Mouse (Mus musculus) ES-E14 (cell line): ENCODE measurements around the gene Siah1a. TPM values are rescaled to one million over a fixed set of nuclear protein-coding genes. Genes with fewer than 3 reads are reported as not detected.
A peak's percentile ranks its signal among the peaks of the same experiment; 100 is the strongest.

ENCODE experiments used
- DNase-seq: peaks from one replicate; pipeline ENCODE4 v3.0.0-alpha.2; 2013; ENCODE audit warnings: low read depth, low spot score
- H3K27ac ChIP-seq: 2 replicates; pipeline ENCODE4 v1.5.1; 2012; ENCODE audit warnings: low read depth, mild to moderate bottlenecking, low read length, moderate library complexity, mixed read lengths; ENCODE audit not compliant: poor library complexity, insufficient read depth, severe bottlenecking
- H3K36me3 ChIP-seq: 2 replicates; pipeline ENCODE4 v1.6.1; 2012; ENCODE audit warnings: mild to moderate bottlenecking, low read length, moderate library complexity, mixed read lengths; ENCODE audit not compliant: control insufficient read depth, poor library complexity, insufficient read depth, severe bottlenecking
- H3K4me1 ChIP-seq, 2 experiments: fragments of 150-350 bp in 1 of 2; sonication (generic) in 1 of 2; 2 replicates each; pipeline ENCODE4 v1.6.1; 2012; ENCODE audit warnings: low read length in 2 of 2, mild to moderate bottlenecking in 1 of 2, mixed read lengths in 1 of 2; ENCODE audit not compliant: control insufficient read depth in 2 of 2, insufficient read depth in 2 of 2, poor library complexity in 1 of 2
- H3K4me3 ChIP-seq, 2 experiments: fragments of 150-350 bp in 1 of 2; sonication (generic) in 1 of 2; 2 replicates each; pipeline ENCODE4 v1.5.1; 2012; ENCODE audit warnings: low read length in 2 of 2, low read depth in 1 of 2, mild to moderate bottlenecking in 1 of 2, mixed read lengths in 1 of 2; ENCODE audit not compliant: insufficient read depth in 1 of 2, poor library complexity in 1 of 2, severe bottlenecking in 1 of 2
- H3K9ac ChIP-seq: 2 replicates; pipeline ENCODE4 v1.6.1; 2012; ENCODE audit warnings: low read depth, mild to moderate bottlenecking, low read length, mixed read lengths; ENCODE audit not compliant: poor library complexity, insufficient read depth, severe bottlenecking
- H3K9me3 ChIP-seq: fragments of 150-350 bp; sonication (generic); 2 replicates; pipeline ENCODE4 v1.6.1; 2012; ENCODE audit warnings: low read depth, mild to moderate bottlenecking, low read length; ENCODE audit not compliant: control insufficient read depth, insufficient read depth
- CHD2 ChIP-seq: IDR thresholded peaks from 2 replicates; pipeline ENCODE4 v1.6.1; 2014; ENCODE audit warnings: mild to moderate bottlenecking, low read depth, low read length, inconsistent platforms
- HCFC1 ChIP-seq: IDR thresholded peaks from 2 replicates; pipeline ENCODE4 v1.6.1; 2012; ENCODE audit warnings: low read length, inconsistent platforms, borderline replicate concordance; ENCODE audit not compliant: insufficient read depth
- MAFK ChIP-seq: IDR thresholded peaks from 2 replicates; pipeline ENCODE4 v1.6.1; 2014; ENCODE audit warnings: mild to moderate bottlenecking, low read depth, low read length, inconsistent platforms; ENCODE audit not compliant: insufficient read depth
- ZC3H11A ChIP-seq: IDR thresholded peaks from 2 replicates; pipeline ENCODE4 v1.6.1; 2012; ENCODE audit warnings: low read depth, mild to moderate bottlenecking, inconsistent platforms, low read length, borderline replicate concordance
- ZNF384 ChIP-seq: IDR thresholded peaks from 2 replicates; pipeline ENCODE4 v1.6.1; 2012; ENCODE audit warnings: low read depth, low read length, inconsistent platforms
- in situ Hi-C, 2 experiments: fragments of 600-800 bp; cut with MboI; formaldehyde crosslinking; loops; one replicate each; pipeline ENCODE4 v1.15.1; 2025; ENCODE audit warnings: low sequenced_read_pairs in 2 of 2, inconsistent platforms in 1 of 2; ENCODE audit not compliant: unreplicated experiment in 2 of 2
- total RNA-seq: library from RNA; depleted of rRNA; stranded (reverse); fragments of 300-350 nt; gene quantifications from 2 replicates; pipeline ENCODE4 v1.2.3, GENCODE M21; 2012; rRNA removed

Siah1a gene
- 13.5 and 15.7 TPM in 2 replicates for total RNA-seq

DNA sequence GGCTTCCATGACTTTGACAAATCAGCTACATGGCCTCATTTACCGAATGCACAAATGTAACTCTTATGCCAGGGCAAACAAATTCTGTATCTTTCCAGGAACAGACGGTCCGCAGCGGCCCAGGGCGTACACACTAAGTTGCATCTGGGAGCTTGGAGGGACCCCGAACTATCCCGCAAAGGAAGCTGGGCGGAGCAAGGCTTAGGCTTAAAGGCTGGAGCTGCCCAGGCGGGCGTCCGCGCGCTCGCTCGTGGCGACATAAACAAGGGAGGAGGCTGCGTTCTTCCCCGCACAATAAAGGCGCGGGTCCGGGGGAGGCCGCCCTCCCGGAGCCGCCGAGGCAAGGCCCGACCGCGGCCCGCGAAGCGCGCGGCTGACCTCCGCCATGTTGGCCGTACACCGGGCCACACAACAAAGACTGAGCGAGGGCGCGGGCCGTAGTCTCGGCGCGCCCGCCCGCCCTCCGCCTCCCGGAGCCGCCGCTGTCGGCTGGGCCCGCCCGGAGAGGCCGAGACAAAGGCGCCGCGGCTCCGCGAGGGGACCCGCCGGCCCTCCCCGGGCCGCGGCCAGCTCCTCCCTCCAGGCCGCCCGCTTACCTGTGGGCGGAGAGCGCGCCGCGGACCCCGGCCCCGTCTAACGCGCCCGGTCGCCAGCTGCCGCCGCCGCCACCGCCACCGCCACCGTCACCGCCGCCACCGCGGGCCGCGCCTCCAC, at the start of gene Siah1a, which contains the start of gene Gm10638:
Gene Siah1a, minus strand, starts transcription at position 714 of the 714 bp plus-strand sequence.
Gene Gm10638, plus strand, starts transcription at position 479 of the 714 bp plus-strand sequence.
- in situ Hi-C loops = no loop called here
- Histone ChIP-seq H3K36me3 (no peaks in the 10 kb centered on the region), H3K9me3 (no peaks in the 10 kb centered on the region), H3K9ac (peak within 1 kb of the TSS; percentile 99), H3K4me1 (peaks cover 0 to 3% of the 10 kb centered on the region in 2 experiments; a peak in 2 of 4 replicates), H3K4me3 (peak within 1 kb of the TSS; percentile 98 to 100), H3K27ac (peak within 1 kb of the TSS; percentile 77)
- peak; percentile 22; the same call in 1 of the 2 replicates for TF ChIP-seq HCFC1
- TF ChIP-seq ZNF384 = no peak
- no peak for DNase-seq

DNA sequence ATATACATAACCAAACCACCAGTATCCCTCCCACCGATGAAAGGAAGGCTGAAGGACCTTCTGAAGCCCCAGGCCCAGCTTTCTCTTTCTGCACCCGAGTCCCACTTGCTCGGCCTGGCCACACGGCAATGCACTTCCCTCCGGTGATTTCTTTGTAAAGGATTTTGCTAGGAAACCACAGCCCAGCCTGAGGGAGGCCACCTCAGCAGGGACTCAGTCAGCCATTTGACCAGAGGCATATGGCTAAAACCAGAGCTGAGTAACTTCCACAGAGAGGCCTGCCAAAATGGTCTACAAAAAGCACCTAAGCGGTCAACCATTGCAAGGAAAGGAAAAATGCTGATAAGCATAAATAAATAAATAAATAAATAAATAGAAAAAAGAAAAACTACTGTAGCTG, 49.0 kb upstream of the Siah1a start:
- Histone ChIP-seq H3K27ac (no peak overlapping the region), H3K9ac (no peak overlapping the region), H3K9me3 (no peaks in the 10 kb centered on the region), H3K4me3 (no peak overlapping the region), H3K4me1 (no peaks in the 10 kb centered on the region), H3K36me3 (no peaks in the 10 kb centered on the region)
- in situ Hi-C loops = no loop called here
- no peak for DNase-seq
- no peak for TF ChIP-seq MAFK
- no peak for TF ChIP-seq HCFC1
- no peak for TF ChIP-seq ZNF384
- no peak for TF ChIP-seq CHD2
- no peak for TF ChIP-seq ZC3H11A

DNA sequence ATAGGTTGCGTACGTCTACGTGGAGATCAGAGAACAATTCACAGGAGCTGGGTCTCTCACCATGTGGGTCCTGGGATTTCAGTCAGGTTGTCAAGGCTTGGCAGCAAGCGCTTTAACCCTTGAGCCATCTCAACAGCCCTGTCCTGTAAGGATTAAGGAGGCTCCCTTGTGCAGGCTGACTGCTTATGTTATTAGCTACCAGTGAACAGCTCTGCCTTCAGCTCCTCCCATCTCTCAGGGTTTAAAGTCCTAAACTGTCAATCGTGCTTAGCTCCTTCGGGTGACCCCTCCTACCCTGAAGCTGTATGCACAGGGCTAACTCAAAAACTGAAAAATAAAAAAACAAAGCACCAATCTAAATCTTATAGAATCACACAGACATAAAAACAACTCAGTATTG, 45.8 kb upstream of the Siah1a start:
- Histone ChIP-seq H3K4me1 (no peaks in the 10 kb centered on the region), H3K9me3 (no peaks in the 10 kb centered on the region), H3K36me3 (no peaks in the 10 kb centered on the region), H3K27ac (no peak overlapping the region), H3K9ac (no peak overlapping the region), H3K4me3 (no peak overlapping the region)
- DNase-seq = no peak
- TF ChIP-seq HCFC1 (no peak), ZNF384 (no peak), ZC3H11A (no peak), CHD2 (no peak), MAFK (no peak)
- in situ Hi-C loops = no loop called here

DNA sequence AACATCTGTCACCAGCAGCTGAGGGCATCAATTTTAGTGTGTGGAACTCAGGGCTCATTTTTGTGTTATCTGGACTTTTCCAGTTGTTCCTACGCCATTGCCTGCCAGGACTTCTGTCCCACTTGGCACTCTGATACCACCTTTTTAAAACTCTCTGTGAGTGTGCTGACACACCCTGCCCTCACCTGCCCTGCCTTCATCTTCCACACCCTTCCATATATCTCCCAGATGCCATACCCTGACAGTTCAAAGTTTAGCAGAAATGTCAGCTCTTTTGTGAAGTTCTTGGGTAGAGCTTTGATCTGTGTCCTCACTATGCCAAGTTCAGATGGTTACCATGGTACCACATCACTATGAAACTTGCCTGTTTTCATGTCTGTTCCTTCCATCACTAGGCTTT, 43.8 kb upstream of the Siah1a start:
- Histone ChIP-seq H3K4me3 (no peak overlapping the region), H3K36me3 (no peaks in the 10 kb centered on the region), H3K9me3 (no peaks in the 10 kb centered on the region), H3K27ac (no peak overlapping the region), H3K9ac (no peak overlapping the region), H3K4me1 (0 out of 4 replicates have a peak, but pooled peaks cover 0 to 3% of the 10 kb centered on the region in 2 experiments)
- TF ChIP-seq MAFK = no peak
- no peak for TF ChIP-seq ZNF384
- no peak for TF ChIP-seq CHD2
- no peak for TF ChIP-seq HCFC1
- DNase-seq = no peak
- in situ Hi-C loops = no loop called here

DNA sequence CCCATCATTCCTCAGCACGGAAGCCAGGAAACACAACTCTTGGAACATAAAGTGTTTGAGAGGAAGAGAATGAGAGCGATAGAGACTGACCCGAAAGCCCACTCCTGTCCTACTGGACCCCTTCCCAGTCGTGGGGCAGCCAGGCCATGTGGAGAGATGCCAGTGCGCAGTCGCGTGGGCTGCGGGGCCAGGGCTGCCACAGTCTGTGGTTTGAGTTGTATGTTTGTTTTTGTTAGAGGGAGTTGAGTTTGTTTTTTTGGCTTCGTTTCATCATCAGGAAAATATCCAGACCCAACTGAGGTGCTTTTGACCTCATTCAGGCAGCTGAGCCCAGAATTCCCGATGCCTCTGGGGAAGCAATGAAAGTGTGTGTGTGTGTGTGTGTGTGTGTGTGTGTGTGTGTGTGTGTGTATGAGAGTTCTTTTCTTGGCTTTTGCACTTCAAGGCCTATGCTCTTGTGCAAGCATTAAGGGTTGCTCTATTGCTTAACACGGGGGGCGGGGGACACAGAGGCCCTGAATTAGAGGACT, 42.2 kb upstream of the Siah1a start:
- Histone ChIP-seq H3K9me3 (no peaks in the 10 kb centered on the region), H3K4me1 (0 out of 4 replicates have a peak, but pooled peaks cover 0 to 3% of the 10 kb centered on the region in 2 experiments), H3K9ac (no peak overlapping the region), H3K4me3 (no peak overlapping the region), H3K36me3 (no peaks in the 10 kb centered on the region), H3K27ac (no peak overlapping the region)
- TF ChIP-seq ZC3H11A (no peak), ZNF384 (no peak), MAFK (no peak), HCFC1 (no peak)
- in situ Hi-C loops = no loop called here
- no peak for DNase-seq
